Mouse (Mus musculus): Measurements from ENCODE around the gene Tbcd. TPM values are rescaled to one million over a fixed set of nuclear protein-coding genes. Genes with fewer than 3 reads are reported as not detected.

Tbcd gene
- polyA plus RNA-seq, 1 experiment from 2014 or later, result 32.3 TPM

DNA sequence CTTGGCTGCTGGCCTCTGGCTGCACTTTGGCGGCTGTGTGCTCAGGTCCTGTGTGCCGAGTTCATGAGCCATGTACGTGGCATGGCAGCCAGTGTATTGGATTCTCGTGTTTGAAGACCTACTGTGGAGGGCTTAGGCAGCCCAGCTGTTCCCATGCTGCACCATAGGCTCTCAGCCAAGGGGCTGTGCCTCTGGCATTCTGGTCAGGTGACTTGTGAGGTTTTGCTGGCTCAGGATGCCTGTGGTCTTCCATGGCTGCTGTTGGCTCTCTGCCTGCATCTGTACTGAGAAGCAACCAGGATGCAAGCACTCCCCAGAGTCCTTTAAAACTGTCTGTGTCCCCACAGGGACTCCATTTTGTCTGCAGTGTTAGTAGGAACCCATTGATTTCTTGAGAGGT is 100.4 kb downstream of the Tbcd start:
- Histone ChIP-seq H3K36me3 (ENCODE audit: control insufficient read depth, insufficient read depth, low read length) (no peaks in the 10 kb centered on the region), H3K9me3 (ENCODE audit: control insufficient read depth, low read length) (no peaks in the 10 kb centered on the region), H3K4me1 (replicated peaks; ENCODE audit: control insufficient read depth, insufficient read depth, low read length) (peaks cover 5% of the 10 kb centered on the region), H3K27me3 (ENCODE audit: control insufficient read depth, insufficient read depth, low read length) (no peaks in the 10 kb centered on the region), H3K9ac (ENCODE audit: low read depth, low read length) (no peak overlapping the region), H3K27ac (ENCODE audit: low read depth, low read length) (no peak overlapping the region), H3K4me3 (ENCODE audit: low read depth, low read length) (no peak overlapping the region), H3K4me2 (replicated peaks; ENCODE audit: low read depth, low read length) (no peak overlapping the region)
- ATAC-seq (ENCODE audit: low FRiP score), result no peak
- DNase-seq (ENCODE audit: low spot score), result no peak
- WGBS, result 83% methylated on average over 4 of the region's 4 CpGs

DNA sequence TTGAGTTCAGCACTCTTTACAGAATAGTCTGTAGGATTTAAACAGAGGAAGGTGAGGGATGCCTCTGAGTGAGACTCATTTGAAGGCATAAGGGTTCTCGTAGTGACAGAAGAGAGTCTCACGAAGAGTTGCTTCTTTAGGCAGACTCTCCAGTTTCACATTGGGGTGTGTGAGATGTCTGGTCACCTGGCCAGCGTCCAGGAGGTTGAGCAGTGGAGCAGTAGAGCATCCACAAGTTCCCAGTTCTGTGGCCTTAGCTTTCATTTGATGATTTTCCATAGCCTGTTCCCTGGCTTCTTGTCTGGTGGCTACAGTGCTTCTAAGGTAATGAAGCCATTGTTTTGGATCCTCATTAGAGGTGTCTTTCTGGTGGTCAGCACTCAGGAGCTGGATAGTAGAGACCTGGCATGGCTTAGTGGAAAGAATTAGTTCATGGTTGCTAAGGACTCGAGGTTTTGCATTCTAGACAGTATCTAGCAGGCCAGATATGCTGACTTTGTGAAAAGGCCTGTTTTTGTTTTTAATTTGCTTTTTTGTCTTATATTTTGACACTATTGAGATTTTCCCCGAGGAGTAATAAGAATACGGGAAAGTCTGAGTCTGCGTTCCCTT is 101.2 kb downstream of the Tbcd start:
- Histone ChIP-seq H3K9ac (ENCODE audit: low read depth, low read length) (no peak overlapping the region), H3K4me1 (replicated peaks; ENCODE audit: control insufficient read depth, insufficient read depth, low read length) (peaks cover 5% of the 10 kb centered on the region), H3K36me3 (ENCODE audit: control insufficient read depth, insufficient read depth, low read length) (no peaks in the 10 kb centered on the region), H3K9me3 (ENCODE audit: control insufficient read depth, low read length) (no peaks in the 10 kb centered on the region), H3K27me3 (ENCODE audit: control insufficient read depth, insufficient read depth, low read length) (no peaks in the 10 kb centered on the region), H3K4me2 (replicated peaks; ENCODE audit: low read depth, low read length) (no peak overlapping the region), H3K4me3 (ENCODE audit: low read depth, low read length) (no peak overlapping the region), H3K27ac (ENCODE audit: low read depth, low read length) (no peak overlapping the region)
- no peak for ATAC-seq (ENCODE audit: low FRiP score)
- 90% methylated on average over 7 of the region's 7 CpGs for WGBS
- no peak for DNase-seq (ENCODE audit: low spot score)

DNA sequence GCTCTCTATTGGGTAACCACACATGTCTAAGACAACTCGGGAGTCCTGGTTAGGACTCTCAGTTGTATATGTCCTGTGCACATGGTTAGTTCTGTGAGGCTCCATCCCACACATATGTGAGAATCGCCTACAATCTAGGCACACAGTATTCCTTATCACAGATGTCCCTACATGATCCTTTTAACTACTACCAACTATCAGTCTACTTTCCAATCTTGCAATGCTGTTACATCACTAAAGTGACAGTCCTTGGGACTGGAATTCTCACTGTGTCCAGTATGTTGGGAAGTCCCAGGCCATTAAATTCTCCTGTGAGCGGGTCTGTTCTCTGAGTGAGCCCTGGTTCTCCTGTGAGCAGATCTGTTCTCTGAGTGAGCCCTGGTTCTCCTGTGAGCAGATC is 101.7 kb downstream of the Tbcd start:
- Histone ChIP-seq H3K9ac (ENCODE audit: low read depth, low read length) (no peak overlapping the region), H3K4me1 (replicated peaks; ENCODE audit: control insufficient read depth, insufficient read depth, low read length) (peaks cover 5% of the 10 kb centered on the region), H3K36me3 (ENCODE audit: control insufficient read depth, insufficient read depth, low read length) (no peaks in the 10 kb centered on the region), H3K4me2 (replicated peaks; ENCODE audit: low read depth, low read length) (no peak overlapping the region), H3K4me3 (ENCODE audit: low read depth, low read length) (no peak overlapping the region), H3K9me3 (ENCODE audit: control insufficient read depth, low read length) (no peaks in the 10 kb centered on the region), H3K27ac (ENCODE audit: low read depth, low read length) (no peak overlapping the region), H3K27me3 (ENCODE audit: control insufficient read depth, insufficient read depth, low read length) (no peaks in the 10 kb centered on the region)
- ATAC-seq (ENCODE audit: low FRiP score) (no peak), DNase-seq (ENCODE audit: low spot score) (no peak)
- 96% methylated on average over 3 of the region's 3 CpGs for WGBS

DNA sequence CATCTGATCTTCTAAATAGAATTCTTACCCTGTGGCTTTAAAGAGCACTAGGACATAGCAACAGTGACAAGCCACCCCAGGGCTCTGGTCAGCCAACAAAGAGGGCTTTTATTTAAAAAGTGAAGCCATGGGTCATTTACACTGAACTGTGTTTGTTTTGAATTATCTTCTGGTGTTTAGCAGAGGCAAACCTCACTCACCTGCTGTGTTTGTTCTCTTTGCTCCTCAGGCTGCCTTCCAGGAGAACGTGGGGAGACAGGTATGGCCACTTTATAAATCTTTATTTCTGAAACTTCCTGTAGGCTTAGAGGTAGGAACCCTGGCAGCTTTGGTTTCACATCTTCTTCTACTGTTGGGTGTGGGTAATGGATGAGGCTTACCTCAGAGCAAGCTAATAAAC is 105.0 kb downstream of the Tbcd start:
- WGBS, result 79% methylated on average over 1 of the region's 1 CpGs
- DNase-seq (ENCODE audit: low spot score) (no peak), ATAC-seq (ENCODE audit: low FRiP score) (no peak)
- Histone ChIP-seq H3K4me2 (replicated peaks; ENCODE audit: low read depth, low read length) (no peak overlapping the region), H3K27ac (ENCODE audit: low read depth, low read length) (no peak overlapping the region), H3K36me3 (ENCODE audit: control insufficient read depth, insufficient read depth, low read length) (0 out of 2 replicates have a peak, but pooled peaks cover 2% of the 10 kb centered on the region), H3K9ac (ENCODE audit: low read depth, low read length) (no peak overlapping the region), H3K4me1 (replicated peaks; ENCODE audit: control insufficient read depth, insufficient read depth, low read length) (no peaks in the 10 kb centered on the region), H3K27me3 (ENCODE audit: control insufficient read depth, insufficient read depth, low read length) (no peaks in the 10 kb centered on the region), H3K4me3 (ENCODE audit: low read depth, low read length) (no peak overlapping the region), H3K9me3 (ENCODE audit: control insufficient read depth, low read length) (no peaks in the 10 kb centered on the region)

DNA sequence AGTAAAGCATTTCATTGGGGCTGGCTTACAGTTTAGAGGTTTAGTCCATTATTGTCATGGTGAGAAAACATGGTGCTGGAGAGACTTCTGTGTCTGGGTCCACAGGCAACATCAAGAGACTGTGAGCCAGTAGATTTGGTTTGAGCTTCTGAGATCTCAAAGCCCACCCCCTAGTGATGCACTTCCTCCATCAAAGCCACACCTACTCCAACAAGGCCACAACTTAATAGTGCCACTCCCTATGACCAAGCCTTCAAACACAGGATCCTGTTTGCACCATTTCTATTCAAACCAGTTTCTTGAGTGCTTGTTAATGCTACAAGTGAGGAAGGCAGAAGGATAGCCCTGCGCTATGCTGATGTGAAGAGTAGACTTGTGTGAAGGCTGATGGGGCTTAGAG is 106.2 kb downstream of the Tbcd start:
- H3K9ac ChIP-seq (ENCODE audit: low read depth, low read length), result no peak overlapping the region
- no peaks in the 10 kb centered on the region for H3K9me3 ChIP-seq (ENCODE audit: control insufficient read depth, low read length)
- 0 out of 2 replicates have a peak, but pooled peaks cover 2% of the 10 kb centered on the region for H3K36me3 ChIP-seq (ENCODE audit: control insufficient read depth, insufficient read depth, low read length)
- no peak overlapping the region for H3K27ac ChIP-seq (ENCODE audit: low read depth, low read length)
- H3K4me1 ChIP-seq (replicated peaks; ENCODE audit: control insufficient read depth, insufficient read depth, low read length), result no peaks in the 10 kb centered on the region
- no peak for ATAC-seq (ENCODE audit: low FRiP score)
- H3K4me3 ChIP-seq (ENCODE audit: low read depth, low read length), result no peak overlapping the region
- DNase-seq (ENCODE audit: low spot score), result no peak
- H3K4me2 ChIP-seq (replicated peaks; ENCODE audit: low read depth, low read length), result no peak overlapping the region
- WGBS, result 100% methylated on average over 1 of the region's 1 CpGs
- no peaks in the 10 kb centered on the region for H3K27me3 ChIP-seq (ENCODE audit: control insufficient read depth, insufficient read depth, low read length)

DNA sequence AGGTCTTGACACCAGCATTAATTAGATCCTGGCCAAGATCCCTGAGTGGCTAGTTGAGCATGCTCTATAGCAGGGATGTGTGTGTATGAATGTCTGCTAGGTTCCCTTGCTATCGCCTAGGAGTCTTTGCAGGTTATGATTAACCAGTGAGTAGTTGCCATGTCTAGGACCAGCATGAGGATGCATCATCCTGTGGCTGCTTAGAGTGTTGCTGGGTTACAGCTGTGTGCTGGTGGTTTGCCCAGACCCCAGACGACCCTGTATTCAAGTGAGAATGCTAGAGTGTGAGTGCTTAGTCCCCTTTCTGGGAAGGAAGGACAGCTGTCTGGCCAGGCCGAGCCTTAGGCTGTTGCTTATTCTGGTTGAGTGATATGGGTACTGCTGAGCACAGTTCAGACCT is 106.8 kb downstream of the Tbcd start:
- DNase-seq (ENCODE audit: low spot score), result no peak
- no peak for ATAC-seq (ENCODE audit: low FRiP score)

DNA sequence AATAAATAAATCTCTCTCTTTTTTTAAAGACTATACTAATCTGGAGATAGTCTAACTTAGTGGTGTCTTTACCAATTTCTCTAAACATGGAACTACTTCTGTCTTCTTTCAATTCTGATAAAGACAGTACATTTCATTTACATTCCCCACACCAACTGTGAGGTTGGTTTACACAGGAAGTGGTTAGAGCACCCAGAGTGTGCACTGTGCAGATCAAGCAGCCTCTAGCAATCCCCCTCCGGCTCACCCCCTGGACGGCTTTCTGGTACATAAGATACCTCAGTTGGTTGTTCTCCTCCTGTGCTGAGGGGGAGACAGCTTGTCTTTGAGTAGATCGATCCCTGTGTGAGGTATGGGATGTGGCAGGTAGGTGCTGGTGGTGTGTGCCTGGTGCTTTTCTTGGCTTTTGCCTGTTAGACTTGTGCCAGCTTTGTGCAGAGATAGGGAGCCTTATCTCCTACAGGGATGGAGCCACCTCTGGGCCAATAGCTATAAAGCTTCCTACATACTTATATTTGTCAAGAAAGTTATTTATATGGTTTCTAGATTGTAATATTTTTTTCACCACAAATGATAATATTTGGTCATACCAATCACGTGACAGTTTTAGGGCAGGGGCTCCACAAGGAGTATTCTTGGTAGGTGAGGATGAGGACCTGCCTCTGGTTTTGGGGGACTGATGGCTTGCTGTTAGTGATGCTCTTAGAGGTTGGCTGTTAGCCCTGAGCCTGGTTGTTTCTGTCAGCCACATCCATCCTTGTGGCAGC is 108.0 kb downstream of the Tbcd start:
- Histone ChIP-seq H3K4me3 (ENCODE audit: low read depth, low read length) (no peak overlapping the region), H3K4me2 (replicated peaks; ENCODE audit: low read depth, low read length) (no peak overlapping the region), H3K9ac (ENCODE audit: low read depth, low read length) (no peak overlapping the region), H3K9me3 (ENCODE audit: control insufficient read depth, low read length) (no peaks in the 10 kb centered on the region), H3K27me3 (ENCODE audit: control insufficient read depth, insufficient read depth, low read length) (no peaks in the 10 kb centered on the region), H3K4me1 (replicated peaks; ENCODE audit: control insufficient read depth, insufficient read depth, low read length) (no peaks in the 10 kb centered on the region), H3K27ac (ENCODE audit: low read depth, low read length) (no peak overlapping the region), H3K36me3 (ENCODE audit: control insufficient read depth, insufficient read depth, low read length) (0 out of 2 replicates have a peak, but pooled peaks cover 2% of the 10 kb centered on the region)
- WGBS, result 86% methylated on average over 4 of the region's 4 CpGs
- ATAC-seq (ENCODE audit: low FRiP score), result no peak
- no peak for DNase-seq (ENCODE audit: low spot score)

More for the DNA sequence above, 106.8 kb downstream of the Tbcd start:
- no peak overlapping the region for H3K4me2 ChIP-seq (replicated peaks; ENCODE audit: low read depth, low read length)
- no peaks in the 10 kb centered on the region for H3K9me3 ChIP-seq (ENCODE audit: control insufficient read depth, low read length)
- 83% methylated on average over 3 of the region's 3 CpGs for WGBS
- H3K4me1 ChIP-seq (replicated peaks; ENCODE audit: control insufficient read depth, insufficient read depth, low read length), result no peaks in the 10 kb centered on the region
- H3K36me3 ChIP-seq (ENCODE audit: control insufficient read depth, insufficient read depth, low read length), result 0 out of 2 replicates have a peak, but pooled peaks cover 2% of the 10 kb centered on the region
- H3K4me3 ChIP-seq (ENCODE audit: low read depth, low read length), result no peak overlapping the region
- H3K27me3 ChIP-seq (ENCODE audit: control insufficient read depth, insufficient read depth, low read length), result no peaks in the 10 kb centered on the region
- H3K27ac ChIP-seq (ENCODE audit: low read depth, low read length), result no peak overlapping the region
- no peak overlapping the region for H3K9ac ChIP-seq (ENCODE audit: low read depth, low read length)

DNA sequence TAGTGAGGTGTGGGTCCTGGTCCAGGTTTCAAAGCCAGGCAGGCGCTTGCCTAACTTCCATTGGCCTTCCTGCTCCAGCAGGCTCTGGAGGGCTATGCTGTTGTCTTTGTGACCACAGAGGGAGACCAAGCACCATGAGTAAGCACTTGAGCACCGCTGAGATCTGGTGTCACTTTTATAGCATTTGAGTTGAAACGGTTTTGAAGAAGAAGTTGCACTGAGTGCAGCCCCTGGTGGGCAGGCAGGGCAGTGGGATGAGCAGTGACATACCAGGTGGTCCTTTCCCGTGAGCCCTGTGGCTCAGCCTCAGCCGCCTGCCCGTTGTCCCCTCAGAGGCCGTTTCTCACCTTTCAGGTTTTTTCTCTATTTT is 108.5 kb downstream of the Tbcd start:
- Histone ChIP-seq H3K4me2 (replicated peaks; ENCODE audit: low read depth, low read length) (no peak overlapping the region), H3K27ac (ENCODE audit: low read depth, low read length) (no peak overlapping the region), H3K4me3 (ENCODE audit: low read depth, low read length) (no peak overlapping the region), H3K9me3 (ENCODE audit: control insufficient read depth, low read length) (no peaks in the 10 kb centered on the region), H3K27me3 (ENCODE audit: control insufficient read depth, insufficient read depth, low read length) (no peaks in the 10 kb centered on the region), H3K36me3 (ENCODE audit: control insufficient read depth, insufficient read depth, low read length) (0 out of 2 replicates have a peak, but pooled peaks cover 2% of the 10 kb centered on the region), H3K9ac (ENCODE audit: low read depth, low read length) (no peak overlapping the region), H3K4me1 (replicated peaks; ENCODE audit: control insufficient read depth, insufficient read depth, low read length) (no peaks in the 10 kb centered on the region)
- WGBS, result 84% methylated on average over 7 of the region's 7 CpGs
- ATAC-seq (ENCODE audit: low FRiP score) (no peak), DNase-seq (ENCODE audit: low spot score) (no peak)

DNA sequence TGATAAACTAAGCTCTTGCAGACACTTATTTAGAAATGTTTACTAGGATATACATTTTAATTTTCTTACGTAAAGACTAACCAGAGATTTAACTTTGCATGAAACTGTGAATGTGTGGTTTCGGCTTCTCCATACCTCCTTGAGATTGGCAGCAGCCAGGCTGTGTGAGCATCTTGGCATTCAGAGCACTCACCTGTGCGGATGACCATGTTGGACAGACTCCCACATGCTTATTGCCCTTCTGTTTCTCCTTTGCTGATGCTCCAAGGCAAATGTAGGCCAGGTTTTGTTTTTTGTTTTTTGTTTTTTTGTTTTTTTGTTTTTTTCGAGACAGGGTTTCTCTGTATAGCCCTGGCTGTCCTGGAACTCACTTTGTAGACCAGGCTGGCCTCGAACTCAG is 111.6 kb downstream of the Tbcd start:
- Histone ChIP-seq H3K27ac (ENCODE audit: low read depth, low read length) (no peak overlapping the region), H3K4me1 (replicated peaks; ENCODE audit: control insufficient read depth, insufficient read depth, low read length) (no peaks in the 10 kb centered on the region), H3K9me3 (ENCODE audit: control insufficient read depth, low read length) (no peaks in the 10 kb centered on the region), H3K27me3 (ENCODE audit: control insufficient read depth, insufficient read depth, low read length) (no peaks in the 10 kb centered on the region), H3K9ac (ENCODE audit: low read depth, low read length) (no peak overlapping the region), H3K4me3 (ENCODE audit: low read depth, low read length) (no peak overlapping the region), H3K4me2 (replicated peaks; ENCODE audit: low read depth, low read length) (no peak overlapping the region), H3K36me3 (ENCODE audit: control insufficient read depth, insufficient read depth, low read length) (0 out of 2 replicates have a peak, but pooled peaks cover 2% of the 10 kb centered on the region)
- WGBS, result 96% methylated on average over 5 of the region's 5 CpGs
- no peak for DNase-seq (ENCODE audit: low spot score)
- no peak for ATAC-seq (ENCODE audit: low FRiP score)

All from hindbrain, embryonic 11.5 days (tissue).